Mouse (Mus musculus): ENCODE data around the gene Ptpn9. TPM values are rescaled to one million over a fixed set of nuclear protein-coding genes. Genes with fewer than 3 reads are reported as not detected.
A peak's percentile ranks its signal among the peaks of the same experiment; 100 is the strongest.
"Not testable (repeated sequence)": the region's sequence is repeated elsewhere in the genome, so short reads cannot be mapped to it uniquely, and the experiment has no call there.

The Ptpn9 gene
- total RNA-seq (2022): 10 to 100 TPM; 24.8 to 31.1 (median 28.4) TPM

DNA sequence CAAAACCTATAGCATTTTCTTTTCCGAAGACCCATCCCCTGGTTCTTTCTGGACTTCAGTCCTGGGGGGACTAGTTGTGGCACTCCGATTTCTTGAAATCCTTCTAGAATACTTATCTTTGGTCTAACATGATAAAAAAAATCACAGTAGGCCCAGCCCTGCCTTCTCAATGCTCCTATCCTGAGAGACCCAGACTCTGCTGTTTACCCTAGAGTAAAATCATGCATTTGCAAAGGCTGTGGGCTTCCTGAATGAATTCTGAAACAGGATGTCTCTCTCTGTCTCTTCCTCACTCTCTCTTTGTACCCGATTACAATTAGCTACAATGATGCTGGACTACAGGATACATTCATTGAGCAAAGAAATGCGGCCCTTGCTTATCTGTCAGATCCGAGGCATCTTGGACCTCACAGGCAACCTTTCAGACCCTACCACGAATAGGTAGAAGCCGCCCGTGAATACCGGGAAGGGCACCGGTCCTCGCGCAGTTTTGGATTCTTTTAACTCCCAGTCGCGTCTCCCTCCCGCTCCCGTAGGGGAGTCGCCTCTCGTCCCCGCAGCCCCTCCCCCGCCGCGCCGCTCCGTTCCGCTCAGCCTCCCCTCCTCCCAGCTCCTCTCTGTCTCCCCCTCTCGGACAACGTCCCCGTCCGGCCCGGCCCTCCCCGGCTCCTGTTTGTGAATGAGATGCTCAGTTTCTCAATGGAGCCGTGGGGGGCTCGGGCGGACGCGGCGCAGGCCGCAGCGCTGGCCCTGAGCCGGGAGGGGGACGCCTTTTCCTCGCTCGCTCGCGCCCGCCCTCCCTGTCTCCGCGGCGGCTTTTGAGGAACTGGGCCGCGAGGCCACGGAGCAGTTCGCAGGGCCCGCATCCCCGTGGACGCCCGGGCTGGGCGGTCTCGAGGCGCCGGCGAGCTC lies at the start of gene Ptpn9:
Gene Ptpn9 (plus strand): TSS at position 638 of the 912 bp plus-strand sequence.
- peak; percentile 74 to 78 for DNase-seq (ENCODE audit: low spot score in 2 of 2)

DNA sequence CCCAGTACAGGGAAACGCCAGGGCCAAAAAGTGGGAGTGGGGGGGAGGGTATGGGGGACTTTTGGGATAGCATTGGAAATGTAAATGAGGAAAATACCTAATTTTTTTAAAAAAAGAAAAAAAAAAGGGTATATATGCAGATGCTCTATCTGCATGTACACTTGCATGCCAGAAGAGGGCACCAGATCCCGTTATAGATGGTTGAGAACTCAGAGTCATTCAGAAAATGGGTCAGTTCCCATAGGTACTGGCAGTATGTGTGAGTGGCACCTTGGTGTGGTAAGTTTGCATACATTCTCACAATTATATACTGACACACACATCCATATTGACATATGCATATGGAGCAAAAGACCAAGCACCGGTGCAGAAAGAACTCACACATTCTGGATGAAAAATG lies 47.2 kb upstream of the Ptpn9 start:
- not testable (repeated sequence) for DNase-seq (ENCODE audit: low spot score in 2 of 2)

GRCm38 (mm10) chr9:56948699-56949098 lies 46.0 kb upstream of the Ptpn9 start:
- DNase-seq (ENCODE audit: low spot score in 2 of 2): not testable (repeated sequence)

GRCm38 (mm10) chr9:56949767-56950166 lies 45.0 kb upstream of the Ptpn9 start:
- no peak for DNase-seq (ENCODE audit: low spot score in 2 of 2)

GRCm38 (mm10) chr9:56950414-56951400 lies 44.0 kb upstream of the Ptpn9 start, which contains the start of gene Snupn:
TSS of gene Snupn (plus strand) at chr9:56950878.
- peak; percentile 94 to 96 for DNase-seq (ENCODE audit: low spot score in 2 of 2)

- DNase-seq (ENCODE audit: low spot score in 2 of 2): no peak
These were observed 41.2 kb upstream of the Ptpn9 start for GRCm38 (mm10) chr9:56953562-56953961.

DNA sequence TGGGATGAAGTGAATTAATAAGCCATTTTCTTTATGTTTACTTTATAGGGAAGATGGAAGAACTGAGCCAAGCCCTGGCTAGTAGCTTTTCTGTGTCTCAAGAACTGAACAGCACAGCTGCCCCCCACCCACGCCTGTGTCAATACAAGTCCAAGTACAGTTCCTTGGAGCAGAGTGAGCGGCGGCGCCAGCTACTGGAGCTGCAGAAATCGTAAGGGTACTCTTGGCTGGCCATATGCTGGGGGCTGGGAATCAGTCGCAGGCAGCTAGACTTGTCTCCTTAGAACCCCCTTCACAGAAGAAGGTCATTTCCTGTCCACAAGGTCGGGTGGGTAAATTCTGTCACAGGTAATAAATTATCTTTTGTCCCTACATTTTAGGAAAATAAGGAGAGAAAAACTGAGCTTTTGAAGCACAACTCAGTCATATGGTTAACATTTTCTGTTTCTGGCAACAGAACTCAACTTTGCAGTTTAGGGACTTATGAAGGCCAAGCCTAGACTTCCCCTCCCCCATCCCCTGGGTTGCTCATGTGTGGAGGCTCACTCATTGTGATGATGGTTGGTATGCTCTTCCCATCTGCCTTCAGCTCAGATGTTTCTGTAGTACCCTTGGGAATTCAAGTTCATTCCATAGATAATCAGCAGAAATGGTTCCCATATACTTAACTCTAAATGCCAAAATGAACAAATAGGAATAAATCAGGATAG lies 37.6 kb upstream of the Ptpn9 start:
- DNase-seq (ENCODE audit: low spot score in 2 of 2): no peak

DNA sequence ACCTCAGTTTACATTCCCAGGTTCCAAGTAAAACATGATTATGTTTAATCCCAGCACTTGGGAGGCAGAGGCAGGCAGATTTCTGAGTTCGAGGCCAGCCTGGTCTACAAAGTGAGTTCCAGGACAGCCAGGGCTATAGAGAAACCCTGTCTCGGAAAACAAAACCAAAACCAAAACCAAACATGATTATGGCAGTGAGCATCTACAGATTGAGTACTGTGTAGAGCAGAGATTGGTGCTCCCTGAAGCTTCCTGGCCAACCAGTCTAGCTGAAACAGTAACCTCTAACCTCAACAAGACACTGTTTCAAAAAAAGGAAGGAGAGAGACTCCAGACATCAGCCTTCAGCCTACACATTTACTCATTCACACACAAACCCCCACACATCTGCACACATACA lies 36.0 kb upstream of the Ptpn9 start:
- DNase-seq (ENCODE audit: low spot score in 2 of 2): no peak

DNA sequence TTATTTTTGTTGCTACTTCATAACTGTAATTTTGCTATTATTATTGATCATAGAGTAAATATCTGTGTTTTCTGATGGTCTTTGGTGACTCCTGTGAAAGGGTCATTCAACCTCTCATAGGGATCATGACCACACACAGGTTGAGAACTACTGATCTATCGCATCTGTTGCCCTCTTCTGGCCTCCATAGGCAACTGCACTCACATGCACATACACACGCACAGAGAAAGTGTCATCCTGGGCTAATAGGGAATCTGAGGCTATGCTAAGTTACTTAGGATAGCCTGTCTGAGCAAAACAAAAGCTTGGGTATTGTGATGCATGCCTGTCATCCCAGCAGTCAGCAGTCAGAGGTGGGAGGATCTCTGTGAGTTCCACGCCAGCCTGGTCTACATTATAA lies 33.1 kb upstream of the Ptpn9 start:
- no peak for DNase-seq (ENCODE audit: low spot score in 2 of 2)

DNA sequence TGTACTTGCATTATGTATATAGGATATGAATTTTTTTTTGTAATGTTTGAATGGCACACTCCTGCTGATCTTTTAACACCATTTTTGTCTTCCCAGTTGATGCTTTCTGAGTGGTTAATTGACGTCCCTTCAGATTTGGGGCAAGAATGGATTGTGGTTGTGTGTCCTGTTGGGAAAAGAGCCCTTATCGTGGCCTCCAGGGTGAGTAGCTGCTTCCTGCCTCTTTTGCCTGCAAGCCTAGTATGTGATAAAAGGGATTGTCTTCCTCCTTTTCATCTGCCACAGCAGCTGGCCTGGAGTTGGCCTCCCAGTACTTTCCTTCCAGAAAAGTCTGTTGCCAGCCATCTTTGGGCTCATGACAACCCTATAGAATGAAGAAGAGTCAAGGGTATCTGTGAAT lies 24.6 kb upstream of the Ptpn9 start:
- no peak for DNase-seq (ENCODE audit: low spot score in 2 of 2)

GRCm38 (mm10) chr9:56973960-56974524 lies 20.7 kb upstream of the Ptpn9 start:
- DNase-seq (ENCODE audit: low spot score in 2 of 2): no peak

GRCm38 (mm10) chr9:56975199-56975598 lies 19.5 kb upstream of the Ptpn9 start:
- DNase-seq (ENCODE audit: low spot score in 2 of 2): no peak

GRCm38 (mm10) chr9:56980186-56980585 lies 14.5 kb upstream of the Ptpn9 start:
- no peak for DNase-seq (ENCODE audit: low spot score in 2 of 2)

- DNase-seq (ENCODE audit: low spot score in 2 of 2): no peak
These were observed 13.2 kb upstream of the Ptpn9 start for GRCm38 (mm10) chr9:56981502-56981901.

GRCm38 (mm10) chr9:56995198-56996027 lies 690 bp downstream of the Ptpn9 start:
- peak in 1 of 2 experiments; percentile 7 for DNase-seq (ENCODE audit: low spot score in 2 of 2)

- peak in 1 of 2 experiments; percentile 19 for DNase-seq (ENCODE audit: low spot score in 2 of 2)
These were observed 1.3 kb downstream of the Ptpn9 start for GRCm38 (mm10) chr9:56996028-56996346.

DNA sequence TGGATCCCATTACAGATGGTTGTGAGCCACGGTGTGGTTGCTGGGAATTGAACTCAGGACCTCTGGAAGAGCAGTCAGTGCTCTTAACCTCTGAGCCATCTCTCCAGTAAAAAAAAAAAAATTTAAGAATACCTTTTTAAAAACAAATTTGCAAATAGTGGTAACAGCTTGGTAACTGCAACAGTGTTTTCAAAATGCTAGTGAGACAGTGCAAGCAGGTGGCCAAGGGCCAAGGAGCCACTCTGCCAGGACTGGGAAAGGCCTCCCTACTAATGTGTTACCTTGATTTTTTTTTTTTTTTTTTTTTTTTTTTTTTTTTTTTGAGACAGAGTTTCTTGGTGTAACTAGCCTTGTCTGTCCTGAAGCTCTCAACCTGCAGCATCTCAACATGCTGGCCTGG lies 2.5 kb downstream of the Ptpn9 start:
- DNase-seq (ENCODE audit: low spot score in 2 of 2): not testable (repeated sequence)

- no peak for DNase-seq (ENCODE audit: low spot score in 2 of 2)
These were observed 8.3 kb downstream of the Ptpn9 start for GRCm38 (mm10) chr9:57003011-57003410.

DNA sequence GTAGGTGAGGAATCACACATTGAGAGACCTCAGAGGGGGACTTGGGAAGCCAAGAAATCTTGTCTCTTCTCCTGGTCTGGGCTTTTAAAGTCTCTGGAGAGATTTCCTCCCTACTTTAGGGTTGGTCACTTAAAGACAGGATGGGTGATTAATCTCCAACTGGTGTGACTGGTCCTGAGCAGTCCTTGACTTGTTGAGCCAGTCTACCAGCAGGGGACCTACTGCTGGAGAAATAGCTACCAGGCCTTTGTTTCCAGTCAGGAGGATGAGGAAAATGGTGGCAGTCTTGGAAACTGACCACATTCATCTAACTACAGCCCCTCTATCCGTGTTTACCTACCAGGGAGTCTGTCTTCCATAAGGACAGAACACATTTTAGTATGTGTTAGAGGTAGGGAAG lies 17.7 kb downstream of the Ptpn9 start:
- no peak for DNase-seq (ENCODE audit: low spot score in 2 of 2)

DNA sequence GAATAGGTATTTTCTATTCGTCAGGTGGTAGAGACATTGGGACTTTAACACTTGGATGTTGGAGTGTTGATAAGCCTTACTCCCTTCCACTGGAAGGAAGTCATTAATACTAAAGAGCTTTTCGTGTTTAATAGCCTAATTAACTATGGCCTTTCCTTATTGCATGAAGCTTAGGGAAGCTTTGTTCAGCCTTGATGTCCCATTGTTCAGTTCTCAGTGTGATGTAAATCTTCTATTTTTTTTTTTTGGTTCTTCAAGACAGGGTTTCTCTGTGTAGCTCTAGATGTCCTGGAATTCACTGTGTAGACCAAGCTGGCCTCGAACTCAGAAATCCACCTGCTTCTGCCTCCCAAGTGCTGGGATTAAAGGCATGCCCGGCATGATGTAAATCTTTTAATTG lies 18.2 kb downstream of the Ptpn9 start:
- no peak for DNase-seq (ENCODE audit: low spot score in 2 of 2)

Data from layer of hippocampus, adult 8-10 months (tissue).